Mouse (Mus musculus) kidney, adult 11 months (tissue): ENCODE data around the gene 4930432M17Rik.

Source experiments
- DNase-seq: peaks from one replicate; pipeline ENCODE4 v3.0.0; 2022

The 4930432M17Rik gene

DNA sequence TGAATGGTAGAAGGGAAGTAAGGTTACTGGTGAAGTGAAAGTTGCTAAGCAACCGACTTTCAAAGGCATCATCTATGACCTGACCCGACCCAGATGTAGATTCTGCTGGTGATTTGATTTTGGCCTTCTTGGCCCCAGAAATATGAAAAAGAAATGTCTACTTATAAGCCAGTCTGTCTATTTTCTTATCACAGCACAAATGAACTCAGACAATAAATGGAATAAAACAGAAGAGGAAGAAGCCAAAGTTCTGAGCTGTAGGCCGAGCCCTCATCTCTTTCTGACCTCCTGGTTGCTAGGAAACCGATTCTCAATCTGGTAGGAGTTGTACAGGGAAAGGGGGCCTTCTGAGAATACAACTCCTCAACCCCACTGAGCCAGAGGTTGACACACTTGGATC lies at the start of gene 4930432M17Rik:
4930432M17Rik (plus strand) TSS at position 301 of the 400 bp plus-strand sequence.
- DNase-seq = no peak

DNA sequence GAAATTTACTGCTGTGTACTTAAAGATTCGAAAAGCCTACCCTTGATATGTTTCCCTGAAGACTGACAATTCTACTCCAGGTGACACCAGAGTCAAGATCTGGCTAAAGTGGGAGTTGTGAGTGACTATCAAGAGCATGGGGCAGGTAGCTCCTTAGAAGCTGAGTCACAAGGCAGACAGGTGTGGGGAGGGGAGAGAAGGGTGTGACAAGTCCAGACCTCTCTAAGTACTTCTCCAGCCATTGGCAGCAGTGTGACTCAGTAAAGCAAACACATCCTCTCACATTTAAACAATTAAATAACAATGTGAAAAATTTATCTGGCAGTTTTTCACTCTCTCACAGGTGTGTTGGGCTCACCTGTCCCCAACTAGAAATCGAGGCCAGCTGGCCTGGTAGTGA lies 44.9 kb upstream of the 4930432M17Rik start:
- no peak for DNase-seq

DNA sequence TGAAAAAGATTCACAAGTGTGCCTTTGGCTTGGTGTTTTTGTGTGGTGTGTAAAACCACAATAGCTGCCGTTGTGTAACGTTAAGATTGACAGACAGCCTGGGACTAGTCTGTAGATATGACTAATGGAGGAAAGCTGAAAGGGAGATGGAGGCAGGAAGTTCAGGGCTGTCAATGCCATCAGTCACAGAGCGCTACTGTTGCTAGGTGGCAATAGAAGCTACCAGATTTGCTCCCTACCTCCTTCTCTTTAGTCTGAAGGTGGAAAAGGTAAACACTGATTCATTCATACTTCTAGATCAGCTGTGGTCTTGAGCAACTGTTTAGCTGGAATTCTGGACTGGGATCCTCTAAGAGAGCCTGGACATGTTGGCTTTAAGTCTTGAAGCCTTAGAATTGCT lies 44.3 kb upstream of the 4930432M17Rik start:
- DNase-seq = no peak

DNA sequence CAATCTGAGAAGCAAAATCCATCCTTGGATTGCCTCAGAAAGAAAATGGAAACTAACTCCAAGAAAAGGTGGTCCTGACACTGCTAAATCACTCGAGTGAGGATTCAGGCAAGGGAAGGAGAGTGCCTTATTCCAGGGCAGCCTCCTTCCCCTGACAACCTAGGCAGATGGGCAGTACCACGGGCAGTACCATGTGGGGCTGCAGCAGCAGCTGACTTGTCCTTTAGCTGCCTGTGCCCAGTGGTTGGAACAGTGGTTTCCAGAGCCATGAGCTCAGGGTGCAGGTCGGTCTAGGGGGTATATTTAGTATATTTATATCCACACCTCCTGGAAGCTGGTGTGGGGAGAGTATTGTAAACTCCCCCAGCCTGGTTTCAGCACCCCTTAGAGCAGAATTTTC lies 42.3 kb upstream of the 4930432M17Rik start:
- DNase-seq = no peak

DNA sequence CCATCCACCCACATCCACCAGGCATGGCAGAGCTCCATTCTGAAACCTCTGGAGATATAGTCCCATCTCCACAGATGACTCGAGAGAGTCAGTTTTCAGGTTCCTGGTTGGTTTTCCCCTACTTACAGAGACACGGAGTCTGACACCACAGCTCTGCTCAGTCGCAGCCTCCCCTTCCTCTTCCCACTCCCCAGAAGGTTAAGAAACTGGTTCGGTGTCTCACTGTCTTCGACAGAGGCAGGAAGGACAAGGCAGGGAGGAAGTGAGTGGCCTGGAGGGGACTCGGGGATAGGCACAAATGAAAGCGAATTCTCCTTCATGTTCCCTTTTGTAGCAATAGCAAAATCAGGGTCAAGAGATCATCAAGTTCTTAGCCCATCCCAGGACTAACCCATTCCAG lies 39.9 kb upstream of the 4930432M17Rik start:
- no peak for DNase-seq

DNA sequence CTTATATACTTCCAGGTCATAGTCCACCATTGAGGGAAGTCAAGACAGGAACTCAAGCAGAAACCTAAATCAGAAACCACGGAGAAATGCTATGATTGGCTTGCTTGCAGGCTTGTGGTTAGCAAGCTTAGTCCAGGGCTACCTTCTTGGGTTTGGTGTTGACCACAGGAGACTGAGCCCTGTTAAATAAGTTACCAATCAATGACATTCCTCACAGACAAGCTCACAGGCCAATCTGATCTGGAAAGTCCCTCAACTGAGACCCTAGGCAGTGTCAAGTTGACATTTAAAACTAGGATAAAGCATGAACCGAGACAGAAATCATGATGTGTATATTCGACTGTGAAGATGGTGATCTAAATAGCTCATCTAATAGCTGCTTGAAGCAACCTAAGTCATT lies 35.6 kb upstream of the 4930432M17Rik start:
- peak; percentile 64 for DNase-seq

DNA sequence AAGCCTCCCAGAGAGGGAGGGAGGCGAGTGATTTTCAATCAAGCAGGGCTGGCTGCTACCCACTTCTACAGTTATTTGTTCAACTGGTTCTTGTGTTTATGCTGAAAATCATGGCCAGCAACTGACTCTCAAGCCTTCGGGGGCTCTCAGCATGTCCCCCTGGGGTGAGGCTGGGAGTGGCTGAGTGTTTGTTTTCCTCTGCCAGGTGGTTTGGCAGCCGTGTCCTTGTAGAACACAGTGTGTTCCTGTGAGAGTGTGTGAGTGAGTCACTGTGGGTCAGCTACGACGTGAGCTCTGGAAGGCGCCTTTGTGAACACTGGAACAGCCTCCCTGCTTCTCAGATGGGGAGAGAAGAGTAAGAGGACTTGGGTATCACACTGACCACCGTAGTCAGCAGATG lies 35.1 kb upstream of the 4930432M17Rik start:
- DNase-seq = peak; percentile 17

DNA sequence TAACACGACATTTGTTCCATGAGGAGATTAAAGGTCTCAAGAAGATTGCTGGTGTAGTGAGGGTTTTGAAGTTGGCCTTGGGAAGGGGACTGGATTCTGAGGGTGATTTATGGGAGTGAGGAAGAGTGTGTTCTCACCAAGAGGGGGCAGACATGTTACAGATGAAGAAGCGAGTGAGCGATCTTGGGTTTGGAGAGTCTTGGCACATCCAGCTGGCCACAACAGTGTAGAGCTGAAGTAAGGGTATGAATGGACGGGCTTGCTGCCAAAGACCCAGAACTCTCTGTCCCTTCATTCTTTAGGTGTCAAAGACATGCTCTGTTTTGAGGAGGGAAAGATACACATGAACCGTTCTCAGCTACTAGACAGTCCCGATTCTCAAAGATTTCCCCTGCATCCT lies 34.2 kb upstream of the 4930432M17Rik start:
- peak; percentile 54 for DNase-seq

DNA sequence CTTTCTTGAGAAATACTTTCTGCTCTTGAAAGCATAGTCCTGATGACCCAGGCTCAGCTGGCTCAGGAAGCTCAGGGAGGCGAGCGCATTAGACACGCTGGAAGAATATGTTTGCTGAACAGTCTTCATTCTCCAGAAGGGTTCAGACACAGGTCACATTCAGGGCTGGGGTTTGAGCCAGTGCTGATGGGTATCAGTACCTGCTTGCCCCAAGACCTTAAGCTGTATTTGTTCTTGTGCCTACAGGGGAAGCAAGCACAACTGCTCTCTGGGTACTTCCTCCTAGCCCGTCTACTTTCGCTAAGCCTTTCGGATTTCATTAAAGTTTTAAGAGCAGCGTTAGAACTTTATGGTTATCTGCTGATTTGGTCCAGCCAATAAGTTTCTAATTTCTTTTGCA lies 33.8 kb upstream of the 4930432M17Rik start:
- DNase-seq = no peak

DNA sequence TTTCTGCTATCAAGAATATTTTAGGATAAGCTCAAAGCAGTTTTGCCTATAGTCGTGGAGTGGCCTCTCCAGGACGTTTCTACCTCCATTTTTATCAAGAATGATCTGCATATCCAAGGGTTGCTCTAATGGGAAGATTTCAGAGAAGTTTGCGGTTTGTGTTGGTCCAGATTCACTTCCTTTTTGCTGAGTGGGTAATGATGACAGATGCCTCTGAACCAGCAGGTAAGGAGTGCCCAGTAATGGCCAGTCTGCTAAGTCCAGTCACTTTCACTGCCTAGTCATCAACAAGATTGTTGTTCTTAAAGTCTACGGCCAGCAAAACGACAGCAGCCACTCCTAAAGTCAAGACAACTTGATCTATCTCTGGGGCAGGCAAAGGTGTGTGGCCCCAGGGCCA lies 32.8 kb upstream of the 4930432M17Rik start:
- no peak for DNase-seq

DNA sequence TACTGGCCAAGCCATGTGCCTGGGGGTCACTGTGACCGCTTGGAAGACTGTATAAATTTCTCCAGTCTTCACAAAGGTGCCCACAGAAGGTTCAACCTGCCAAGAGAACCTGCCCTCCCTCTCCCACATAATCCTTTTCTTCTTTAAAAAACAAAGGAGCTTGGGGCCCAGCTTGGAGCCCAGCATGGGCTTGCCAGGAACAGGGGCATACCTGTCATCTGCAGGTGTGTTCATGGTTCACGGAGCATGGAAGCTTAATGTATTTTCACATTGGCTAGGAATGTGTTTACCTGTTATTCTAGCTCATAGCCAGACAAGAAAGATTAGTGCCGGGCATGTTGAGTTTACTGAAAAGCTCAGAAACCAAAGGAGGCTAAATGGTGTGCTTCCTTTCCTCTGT lies 32.3 kb upstream of the 4930432M17Rik start:
- DNase-seq = peak; percentile 25

DNA sequence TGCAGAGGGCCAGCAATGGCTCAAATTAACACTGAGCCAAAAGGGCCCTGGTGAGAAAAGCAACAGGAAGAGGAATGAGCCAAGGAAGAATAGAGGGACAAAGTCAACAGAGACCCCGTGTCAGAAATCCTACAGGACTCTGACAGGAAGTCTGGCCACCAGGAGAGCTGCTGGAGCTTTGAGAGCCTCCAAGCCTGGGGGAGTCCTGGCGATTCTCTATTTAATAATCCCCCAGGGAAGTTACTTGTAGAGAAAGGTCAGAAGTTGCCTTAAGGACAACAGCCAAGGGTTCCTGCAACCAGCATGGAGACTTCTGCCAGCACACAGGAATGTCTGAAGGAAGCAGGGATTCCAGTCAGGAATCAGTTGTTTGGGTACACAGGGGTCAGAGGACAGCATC lies 30.0 kb upstream of the 4930432M17Rik start:
- DNase-seq = peak; percentile 27

DNA sequence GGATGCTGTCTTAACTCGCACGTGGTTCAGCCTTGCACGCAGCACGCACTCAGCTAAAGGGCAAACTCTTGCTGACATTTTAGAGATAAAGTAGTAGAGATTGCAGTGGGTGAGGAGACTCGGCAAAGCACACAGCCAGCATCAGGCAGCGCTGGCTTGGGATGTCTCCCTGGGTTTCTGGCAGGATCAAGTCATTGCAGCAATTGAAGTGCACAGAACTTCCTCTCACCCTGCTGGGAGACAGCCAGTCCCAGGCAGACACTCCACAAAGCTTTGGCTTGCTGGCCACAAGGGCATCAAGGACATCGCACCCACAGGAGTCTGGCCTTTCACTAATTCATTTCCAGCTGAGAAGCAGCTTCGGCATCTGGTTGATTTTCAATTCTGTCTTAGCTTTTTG lies 27.3 kb upstream of the 4930432M17Rik start:
- peak; percentile 51 for DNase-seq

DNA sequence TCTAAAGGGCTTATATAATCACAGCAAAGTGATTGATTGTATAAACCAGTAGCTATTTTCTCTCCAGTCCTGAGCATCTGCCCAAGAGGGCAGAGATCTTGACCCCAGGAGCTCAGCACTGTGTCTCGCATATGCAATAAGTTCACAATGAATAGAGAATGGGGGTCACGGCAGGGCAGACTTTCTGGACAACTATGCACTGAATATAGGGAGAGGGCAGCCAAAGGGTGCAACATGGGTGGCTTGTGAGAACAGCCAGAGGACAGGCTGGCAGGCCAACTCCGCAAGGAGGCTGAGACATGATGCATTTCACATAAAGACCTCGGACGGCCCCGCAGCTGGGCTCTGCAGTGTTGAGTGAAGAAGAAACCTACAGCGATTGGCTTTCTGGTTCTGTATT lies 25.1 kb upstream of the 4930432M17Rik start:
- DNase-seq = peak; percentile 51

DNA sequence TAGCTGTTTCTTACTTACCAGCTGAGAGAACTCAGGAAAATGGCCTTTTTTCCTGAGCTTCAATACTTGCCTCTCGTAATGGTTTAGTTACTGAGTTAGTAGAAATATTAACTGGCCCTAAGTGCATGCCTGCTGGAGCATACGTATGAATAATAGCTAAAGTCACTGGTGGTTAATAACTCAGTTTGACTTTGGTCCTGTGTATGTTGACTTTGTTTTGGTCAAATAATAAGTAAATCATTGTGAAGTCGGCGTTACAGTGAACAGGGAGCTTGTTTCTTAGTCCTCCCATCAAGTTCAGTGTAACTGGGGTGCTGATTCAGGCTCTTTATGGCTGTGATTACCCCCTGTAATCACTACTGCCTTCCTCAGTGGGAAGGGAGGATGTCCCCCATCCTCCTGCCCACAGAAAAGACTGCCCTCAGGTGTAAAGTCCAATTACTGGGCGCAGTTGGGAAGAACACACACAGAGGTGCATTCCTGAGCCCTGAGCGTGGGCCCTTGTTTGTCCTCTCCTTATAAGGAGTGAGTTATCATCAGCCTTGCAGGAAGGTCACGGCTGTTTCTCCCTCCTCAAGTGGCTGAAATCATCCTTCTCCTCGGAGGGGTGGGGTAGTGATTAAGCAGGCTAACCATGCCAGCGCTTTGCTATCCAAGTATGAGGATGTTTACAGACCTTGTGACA lies 24.1 kb upstream of the 4930432M17Rik start:
- DNase-seq = peak; percentile 78

DNA sequence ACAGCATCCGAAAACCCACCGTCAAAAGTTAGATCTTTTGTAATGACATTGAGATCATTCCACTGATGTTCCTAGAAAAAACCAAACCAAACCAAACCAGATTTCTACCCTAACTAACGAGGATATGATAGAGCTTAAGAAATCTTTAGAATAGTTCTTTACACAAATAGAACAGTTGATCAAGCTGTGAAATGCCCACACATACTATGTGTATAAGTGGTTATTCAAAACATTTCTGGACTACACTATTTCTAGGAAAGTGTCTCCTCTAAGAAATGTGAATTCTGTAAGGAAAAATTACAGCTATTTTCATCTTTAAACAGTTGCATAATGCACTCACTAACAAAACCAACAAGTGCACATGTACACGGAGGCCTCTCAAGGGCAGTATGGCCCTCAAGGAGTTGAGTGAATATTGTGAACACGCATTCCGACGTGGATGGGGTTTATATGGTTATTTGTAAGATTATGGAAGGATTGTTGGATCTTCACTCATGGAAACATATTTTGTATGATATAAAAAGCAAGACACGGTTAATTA lies 22.3 kb upstream of the 4930432M17Rik start:
- no peak for DNase-seq

DNA sequence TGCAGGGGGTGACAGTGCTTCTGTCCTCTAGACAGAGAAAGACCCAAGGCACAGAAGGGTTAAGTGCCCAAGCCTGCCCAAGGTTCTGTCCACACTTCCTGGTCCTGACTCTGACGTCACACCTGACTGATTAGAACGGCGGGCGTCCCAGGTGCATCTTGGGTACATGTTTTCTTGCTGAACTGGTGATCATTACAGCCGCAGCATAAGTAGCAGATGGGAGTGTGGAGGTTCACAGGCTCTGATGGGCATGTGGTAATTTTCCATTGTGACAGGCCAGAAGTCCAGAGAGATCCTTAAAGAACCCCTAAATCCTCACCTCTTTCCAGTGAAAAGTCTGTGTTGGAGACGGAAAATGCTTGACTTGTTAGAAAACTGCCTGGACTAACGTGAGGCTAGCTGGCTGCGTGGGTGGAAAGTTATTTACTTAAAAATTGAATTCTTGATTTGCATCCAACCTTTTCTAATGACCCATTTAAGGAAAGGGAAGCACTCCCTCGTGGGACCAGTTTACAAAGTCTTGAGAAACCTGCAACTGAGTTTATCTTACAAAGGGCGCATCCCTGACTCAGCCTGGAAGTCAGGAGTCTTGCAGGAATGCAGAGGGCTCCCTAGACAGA lies 20.4 kb upstream of the 4930432M17Rik start:
- DNase-seq = peak; percentile 68

DNA sequence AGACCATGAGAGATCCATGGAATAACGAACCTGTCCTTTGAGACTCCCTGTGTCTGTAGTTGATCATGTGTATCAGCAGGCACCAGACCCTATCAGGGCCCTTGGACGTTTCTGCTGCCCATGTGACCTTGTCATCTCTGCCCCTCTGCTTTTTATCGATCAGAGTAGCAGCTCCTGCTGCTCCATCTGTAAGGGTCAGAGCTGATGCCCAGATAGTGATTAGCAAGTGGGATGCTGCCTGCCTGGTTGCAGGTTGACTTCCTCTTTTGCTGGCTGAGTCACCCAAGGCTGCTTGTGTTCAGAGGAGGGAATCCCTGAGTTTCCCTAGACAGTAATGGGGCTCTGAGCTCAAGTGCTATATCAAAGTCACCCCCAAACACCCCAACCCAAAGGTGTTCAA lies 18.9 kb upstream of the 4930432M17Rik start:
- DNase-seq = no peak

DNA sequence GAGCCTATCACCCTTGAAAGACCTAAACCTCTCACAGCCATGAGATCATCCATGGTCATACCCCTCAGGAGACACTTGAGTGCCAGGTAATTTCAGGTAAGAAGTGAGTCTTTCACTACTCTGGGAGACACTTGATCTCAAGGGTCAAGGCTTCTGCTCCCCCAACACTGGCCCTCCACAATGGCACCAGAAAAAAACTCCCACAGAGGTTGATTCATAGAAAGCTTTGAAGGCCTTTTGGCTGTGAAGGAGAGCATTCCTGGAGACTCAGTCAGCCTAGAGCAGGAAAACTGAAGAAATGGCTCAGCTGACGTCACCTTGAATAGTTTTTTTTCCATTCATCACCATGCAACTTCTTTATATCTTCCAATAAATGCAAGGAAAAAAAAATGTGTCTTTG lies 18.4 kb upstream of the 4930432M17Rik start:
- DNase-seq = no peak

DNA sequence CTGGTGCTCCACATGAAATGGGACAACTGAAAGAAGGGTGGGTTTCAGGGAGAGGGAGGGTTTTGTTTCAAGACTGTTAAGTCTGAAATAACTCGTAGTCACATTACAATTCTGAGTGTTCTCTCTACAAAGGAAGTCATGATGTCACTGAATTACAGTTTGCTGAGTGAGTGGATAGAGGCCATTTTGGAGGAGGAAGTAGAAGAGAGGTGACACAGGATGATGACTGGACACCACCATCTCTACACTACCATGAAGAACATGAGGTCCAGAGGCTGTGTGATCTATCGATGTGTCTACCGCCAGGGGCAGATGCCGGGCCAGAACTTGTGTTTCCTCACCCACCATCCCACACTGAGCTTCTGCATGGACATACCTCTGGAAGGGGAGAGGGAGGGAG lies 13.6 kb upstream of the 4930432M17Rik start:
- no peak for DNase-seq

DNA sequence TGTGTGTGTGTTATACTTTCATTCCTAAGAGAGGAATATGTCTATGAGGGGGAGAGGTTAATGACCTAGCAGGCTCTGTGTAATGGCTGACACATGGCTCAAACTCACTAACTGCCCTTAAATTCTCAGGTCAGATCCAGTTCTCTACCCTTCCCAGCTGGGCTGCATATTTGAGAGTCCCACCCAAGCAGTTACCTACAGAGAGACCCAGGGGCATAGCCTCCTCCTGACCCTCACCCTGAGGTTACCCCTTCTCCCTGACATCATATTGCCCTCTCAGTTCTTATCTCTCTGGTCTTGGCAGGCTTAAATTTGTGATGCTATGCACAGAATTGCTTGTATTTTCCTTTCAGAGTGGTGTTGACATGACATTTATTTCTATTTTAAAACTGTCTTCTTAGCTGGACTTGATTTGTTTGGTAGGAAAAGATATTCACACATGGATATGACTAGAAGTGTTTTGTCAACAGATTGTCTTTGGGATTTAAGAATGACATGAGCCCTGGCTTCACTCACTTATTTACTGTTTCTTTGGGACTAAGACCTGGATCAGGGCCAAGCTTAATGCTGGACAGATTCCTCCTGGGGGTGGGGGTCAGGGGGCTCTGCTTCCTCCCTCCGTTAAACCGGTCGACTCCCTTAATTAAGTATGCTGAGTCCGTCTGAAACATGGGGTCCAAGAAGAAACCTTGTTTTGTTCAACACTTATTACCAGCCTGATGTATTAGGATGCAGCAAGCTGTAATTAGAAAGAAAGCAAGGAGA lies 7.7 kb upstream of the 4930432M17Rik start:
- DNase-seq = no peak

DNA sequence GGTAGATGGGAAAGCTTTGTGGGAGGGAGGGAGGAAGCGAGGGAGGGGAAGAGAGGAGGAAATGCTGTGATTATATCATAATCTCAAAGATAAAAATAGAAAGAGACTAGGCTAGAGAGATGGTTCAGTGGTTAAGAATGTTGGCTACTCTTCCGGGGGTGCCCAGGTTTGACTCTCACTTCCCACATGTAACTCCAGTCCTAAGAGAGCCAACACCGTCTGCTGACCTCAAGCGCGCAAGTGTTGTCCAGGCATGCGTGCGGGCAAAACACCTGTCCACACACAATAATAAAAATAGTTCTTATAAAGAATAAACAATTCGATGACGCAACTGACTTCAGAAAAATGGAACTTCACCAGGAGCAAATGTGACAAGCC lies 7.1 kb upstream of the 4930432M17Rik start:
- no peak for DNase-seq

DNA sequence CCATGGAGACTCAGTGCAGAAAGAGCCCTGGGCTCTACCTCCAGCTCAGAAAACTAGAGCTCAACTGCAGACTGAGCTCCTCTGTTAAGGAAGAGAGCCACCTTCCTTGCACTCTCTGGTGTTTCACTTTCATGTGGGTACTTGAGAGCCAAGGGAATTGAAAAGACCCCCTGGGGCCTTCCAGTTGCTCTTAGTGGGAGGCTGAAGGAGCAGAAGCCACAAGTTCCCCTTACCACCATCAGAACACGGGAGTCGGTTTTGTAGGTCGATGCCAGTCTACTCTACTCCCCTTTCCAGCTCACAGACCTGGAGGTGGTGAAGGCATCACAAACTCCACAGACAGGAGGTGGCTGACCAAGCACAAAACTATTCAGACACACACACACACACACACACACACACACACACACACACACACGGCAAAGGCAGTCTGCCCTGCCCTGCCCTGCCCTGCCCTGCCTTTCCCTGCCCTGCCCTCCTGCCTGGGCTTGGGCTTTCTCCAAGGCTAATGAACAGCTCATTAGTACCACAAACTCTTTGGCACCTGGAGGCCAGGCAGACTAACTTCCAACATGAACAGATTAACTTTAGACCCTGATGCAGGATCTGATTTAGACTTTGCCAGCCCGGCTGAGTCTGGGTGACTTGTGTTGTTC lies 1.7 kb downstream of the 4930432M17Rik start:
- peak; percentile 81 for DNase-seq
